Mouse (Mus musculus) ovary, adult 2 months (tissue): ENCODE data around the gene Gm11077. TPM values are rescaled to one million over a fixed set of nuclear protein-coding genes. Genes with fewer than 3 reads are reported as not detected.

ENCODE experiments used
- polyA plus RNA-seq: library from polyadenylated mRNA; depleted of rRNA; stranded (reverse); fragments of >200 nt; gene quantifications from 2 replicates; pipeline ENCODE4 v1.2.3, GENCODE M21; 2012; rRNA removed

The Gm11077 gene
- polyA plus RNA-seq = not detected in 2 replicates

GRCm38 (mm10) chr6:140729272-140729671, at the start of gene Gm11077:
Gene Gm11077, plus strand, starts transcription at chr6:140729284.

Other genes starting within 250 kb of the Gm11077 start
- 49.5 and 61.4 TPM in 2 replicates for gene Aebp2, start 106.6 kb upstream of the Gm11077 start, polyA plus RNA-seq